Mouse (Mus musculus): ENCODE data around the gene Haus4. TPM values are rescaled to one million over a fixed set of nuclear protein-coding genes. Genes with fewer than 3 reads are reported as not detected.

Gene Haus4
- polyA plus RNA-seq, 1 experiment = 72.3 TPM

- peaks cover 1% of the 10 kb centered on the region for H3K4me1 ChIP-seq (ENCODE audit: control insufficient read depth, insufficient read depth, low read length)
- H3K27ac ChIP-seq (ENCODE audit: insufficient read depth, low read length) = no peak overlapping the region
- H3K4me3 ChIP-seq (ENCODE audit: low read depth, low read length) = peak overlapping the region; percentile 23
- H3K9ac ChIP-seq (ENCODE audit: low read depth, poor library complexity, severe bottlenecking) = peak overlapping the region; percentile 46; the same call in 1 of the 2 replicates
- no peaks in the 10 kb centered on the region; the same call in 1 of the 2 replicates for H3K27me3 ChIP-seq (ENCODE audit: control insufficient read depth, insufficient read depth, low read length, poor library complexity, severe bottlenecking)
- no peaks in the 10 kb centered on the region for H3K9me3 ChIP-seq (replicated peaks; ENCODE audit: control insufficient read depth, insufficient read depth, low read length, poor library complexity, severe bottlenecking)
- TF ChIP-seq CTCF (IDR thresholded peaks at IDR 0.05; ENCODE audit: low read depth, low read length) = no peak
- TF ChIP-seq POLR2A (IDR thresholded peaks at IDR 0.05; ENCODE audit: insufficient read depth, low read length) = no peak
- TF ChIP-seq EP300 (IDR thresholded peaks at IDR 0.05; ENCODE audit: insufficient read depth, low read depth, low read length) = no peak
- H3K36me3 ChIP-seq (ENCODE audit: control insufficient read depth, insufficient read depth, low read length, poor library complexity, severe bottlenecking) = no peaks in the 10 kb centered on the region
Observed at GRCm38 (mm10) chr14:54527227-54528006, 27.0 kb downstream of the Haus4 start.

GRCm38 (mm10) chr14:54523600-54523999, 30.8 kb downstream of the Haus4 start:
- TF ChIP-seq POLR2A (IDR thresholded peaks at IDR 0.05; ENCODE audit: insufficient read depth, low read length) = no peak
- peak; percentile 16 for TF ChIP-seq CTCF (IDR thresholded peaks at IDR 0.05; ENCODE audit: low read depth, low read length)
- Histone ChIP-seq H3K4me3 (ENCODE audit: low read depth, low read length) (no peak overlapping the region), H3K36me3 (ENCODE audit: control insufficient read depth, insufficient read depth, low read length, poor library complexity, severe bottlenecking) (no peaks in the 10 kb centered on the region), H3K9ac (ENCODE audit: low read depth, poor library complexity, severe bottlenecking) (no peak overlapping the region), H3K4me1 (ENCODE audit: control insufficient read depth, insufficient read depth, low read length) (peaks cover 1% of the 10 kb centered on the region), H3K27ac (ENCODE audit: insufficient read depth, low read length) (no peak overlapping the region), H3K9me3 (replicated peaks; ENCODE audit: control insufficient read depth, insufficient read depth, low read length, poor library complexity, severe bottlenecking) (no peaks in the 10 kb centered on the region), H3K27me3 (ENCODE audit: control insufficient read depth, insufficient read depth, low read length, poor library complexity, severe bottlenecking) (no peaks in the 10 kb centered on the region)

- Histone ChIP-seq H3K9me3 (replicated peaks; ENCODE audit: control insufficient read depth, insufficient read depth, low read length, poor library complexity, severe bottlenecking) (peaks cover 20% of the 10 kb centered on the region), H3K4me1 (ENCODE audit: control insufficient read depth, insufficient read depth, low read length) (no peaks in the 10 kb centered on the region), H3K27ac (ENCODE audit: insufficient read depth, low read length) (no peak overlapping the region), H3K9ac (ENCODE audit: low read depth, poor library complexity, severe bottlenecking) (peak overlapping the region; percentile 88), H3K4me3 (ENCODE audit: low read depth, low read length) (peak overlapping the region; percentile 77), H3K36me3 (ENCODE audit: control insufficient read depth, insufficient read depth, low read length, poor library complexity, severe bottlenecking) (peaks cover 38% of the 10 kb centered on the region), H3K27me3 (ENCODE audit: control insufficient read depth, insufficient read depth, low read length, poor library complexity, severe bottlenecking) (no peaks in the 10 kb centered on the region)
- TF ChIP-seq EP300 (IDR thresholded peaks at IDR 0.05; ENCODE audit: insufficient read depth, low read depth, low read length) (no peak), CTCF (IDR thresholded peaks at IDR 0.05; ENCODE audit: low read depth, low read length) (no peak), POLR2A (IDR thresholded peaks at IDR 0.05; ENCODE audit: insufficient read depth, low read length) (no peak)
Observed at GRCm38 (mm10) chr14:54516710-54517310, 37.6 kb downstream of the Haus4 start.

- H3K36me3 ChIP-seq (ENCODE audit: control insufficient read depth, insufficient read depth, low read length, poor library complexity, severe bottlenecking) = peaks cover 84% of the 10 kb centered on the region
- no peaks in the 10 kb centered on the region for H3K4me1 ChIP-seq (ENCODE audit: control insufficient read depth, insufficient read depth, low read length)
- TF ChIP-seq EP300 (IDR thresholded peaks at IDR 0.05; ENCODE audit: insufficient read depth, low read depth, low read length) = no peak
- TF ChIP-seq CTCF (IDR thresholded peaks at IDR 0.05; ENCODE audit: low read depth, low read length) = no peak
- no peak for TF ChIP-seq POLR2A (IDR thresholded peaks at IDR 0.05; ENCODE audit: insufficient read depth, low read length)
- no peak overlapping the region for H3K27ac ChIP-seq (ENCODE audit: insufficient read depth, low read length)
- no peak overlapping the region for H3K9ac ChIP-seq (ENCODE audit: low read depth, poor library complexity, severe bottlenecking)
- no peaks in the 10 kb centered on the region for H3K27me3 ChIP-seq (ENCODE audit: control insufficient read depth, insufficient read depth, low read length, poor library complexity, severe bottlenecking)
- H3K4me3 ChIP-seq (ENCODE audit: low read depth, low read length) = no peak overlapping the region
- H3K9me3 ChIP-seq (replicated peaks; ENCODE audit: control insufficient read depth, insufficient read depth, low read length, poor library complexity, severe bottlenecking) = peaks cover 47% of the 10 kb centered on the region
Observed at GRCm38 (mm10) chr14:54509774-54510173, 44.6 kb downstream of the Haus4 start.

- Histone ChIP-seq H3K9me3 (replicated peaks; ENCODE audit: control insufficient read depth, insufficient read depth, low read length, poor library complexity, severe bottlenecking) (no peaks in the 10 kb centered on the region; the same call in 1 of the 2 replicates), H3K9ac (ENCODE audit: low read depth, poor library complexity, severe bottlenecking) (no peak overlapping the region), H3K36me3 (ENCODE audit: control insufficient read depth, insufficient read depth, low read length, poor library complexity, severe bottlenecking) (peaks cover 17% of the 10 kb centered on the region), H3K4me3 (ENCODE audit: low read depth, low read length) (no peak overlapping the region), H3K27ac (ENCODE audit: insufficient read depth, low read length) (no peak overlapping the region), H3K27me3 (ENCODE audit: control insufficient read depth, insufficient read depth, low read length, poor library complexity, severe bottlenecking) (no peaks in the 10 kb centered on the region; the same call in 1 of the 2 replicates), H3K4me1 (ENCODE audit: control insufficient read depth, insufficient read depth, low read length) (no peaks in the 10 kb centered on the region)
- TF ChIP-seq EP300 (IDR thresholded peaks at IDR 0.05; ENCODE audit: insufficient read depth, low read depth, low read length) (no peak), CTCF (IDR thresholded peaks at IDR 0.05; ENCODE audit: low read depth, low read length) (no peak), POLR2A (IDR thresholded peaks at IDR 0.05; ENCODE audit: insufficient read depth, low read length) (no peak)
Observed at GRCm38 (mm10) chr14:54503092-54503491, 51.3 kb downstream of the Haus4 start.

GRCm38 (mm10) chr14:54501365-54501764, 53.1 kb downstream of the Haus4 start:
- H3K4me1 ChIP-seq (ENCODE audit: control insufficient read depth, insufficient read depth, low read length) = no peaks in the 10 kb centered on the region
- no peaks in the 10 kb centered on the region; the same call in 1 of the 2 replicates for H3K9me3 ChIP-seq (replicated peaks; ENCODE audit: control insufficient read depth, insufficient read depth, low read length, poor library complexity, severe bottlenecking)
- TF ChIP-seq EP300 (IDR thresholded peaks at IDR 0.05; ENCODE audit: insufficient read depth, low read depth, low read length) (no peak), CTCF (IDR thresholded peaks at IDR 0.05; ENCODE audit: low read depth, low read length) (no peak), POLR2A (IDR thresholded peaks at IDR 0.05; ENCODE audit: insufficient read depth, low read length) (no peak)
- H3K27me3 ChIP-seq (ENCODE audit: control insufficient read depth, insufficient read depth, low read length, poor library complexity, severe bottlenecking) = no peaks in the 10 kb centered on the region; the same call in 1 of the 2 replicates
- no peak overlapping the region for H3K27ac ChIP-seq (ENCODE audit: insufficient read depth, low read length)
- no peak overlapping the region for H3K4me3 ChIP-seq (ENCODE audit: low read depth, low read length)
- no peak overlapping the region for H3K9ac ChIP-seq (ENCODE audit: low read depth, poor library complexity, severe bottlenecking)
- no peaks in the 10 kb centered on the region for H3K36me3 ChIP-seq (ENCODE audit: control insufficient read depth, insufficient read depth, low read length, poor library complexity, severe bottlenecking)

Measured in ES-Bruce4 (cell line).